Mouse (Mus musculus) liver, postnatal 0 days (tissue): ENCODE data around the gene Srebf2. TPM values are rescaled to one million over a fixed set of nuclear protein-coding genes. Genes with fewer than 3 reads are reported as not detected.

ENCODE experiments used
- ATAC-seq: fragments of 200-750 bp; cut with Nextera tagmentation; 2 replicates; pipeline ENCODE4 v1.8.0; 2017; ENCODE audit warnings: mild to moderate bottlenecking, moderate library complexity
- DNase-seq: peaks from one replicate; pipeline ENCODE4 v3.0.0-alpha.2; 2016
- H3K27ac ChIP-seq: fragments of 300-500 bp; sonication (generic); 2 replicates; pipeline ENCODE4 v1.5.1; 2014; ENCODE audit warnings: antibody characterized with exemption, moderate library complexity, mild to moderate bottlenecking, low read depth
- H3K27me3 ChIP-seq: fragments of 300-500 bp; sonication (generic); 2 replicates; pipeline ENCODE4 v1.6.1; 2014; ENCODE audit warnings: low read length, control low read depth, mixed read lengths; ENCODE audit not compliant: insufficient read depth
- H3K36me3 ChIP-seq: fragments of 300-500 bp; sonication (generic); replicated peaks from 2 replicates; pipeline ENCODE4 v1.6.1; 2014; ENCODE audit warnings: mild to moderate bottlenecking, control low read depth, low read length, moderate library complexity, mixed read lengths; ENCODE audit not compliant: insufficient read depth
- H3K4me1 ChIP-seq: fragments of 300-500 bp; sonication (generic); 2 replicates; pipeline ENCODE4 v1.6.1; 2014; ENCODE audit warnings: antibody characterized with exemption, mild to moderate bottlenecking, control low read depth; ENCODE audit not compliant: insufficient read depth
- H3K4me2 ChIP-seq: fragments of 300-500 bp; sonication (generic); 2 replicates; pipeline ENCODE4 v1.6.1; 2014; ENCODE audit warnings: low read depth, mild to moderate bottlenecking, low read length, moderate library complexity, mixed read lengths
- H3K4me3 ChIP-seq: fragments of 300-500 bp; sonication (generic); 2 replicates; pipeline ENCODE4 v1.5.1; 2014; ENCODE audit warnings: low read depth, low read length
- H3K9ac ChIP-seq: fragments of 300-500 bp; sonication (generic); replicated peaks from 2 replicates; pipeline ENCODE4 v1.6.1; 2014; ENCODE audit warnings: mild to moderate bottlenecking, moderate library complexity
- H3K9me3 ChIP-seq: fragments of 300-500 bp; sonication (generic); 2 replicates; pipeline ENCODE4 v1.6.1; 2016; ENCODE audit warnings: mild to moderate bottlenecking, control low read depth, low read length, mixed read lengths
- CTCF ChIP-seq: sonication (generic); IDR thresholded peaks from 2 replicates; pipeline ENCODE4 v1.5.1; 2016; ENCODE audit warnings: antibody characterized with exemption, low read depth
- EP300 ChIP-seq: IDR thresholded peaks from 2 replicates; pipeline ENCODE4 v1.6.1; 2016; ENCODE audit warnings: antibody characterized with exemption, low read depth, mild to moderate bottlenecking
- WGBS: fragments of 180-500 bp; shearing (Covaris S2); extraction: QIAGEN DNeasy Blood & Tissue Kit; methylation state at CpG from one replicate; pipeline ENCODE4 v1.1.7; 2014; ENCODE audit not compliant: insufficient replicate concordance; 5-methylcytosine and 5-hydroxymethylcytosine counted together
- polyA plus RNA-seq: library from polyadenylated mRNA; unstranded; fragments of >200 nt; fragmentation: Nextera tagmentation; extraction: Ambion mirVana; gene quantifications from 2 replicates; pipeline ENCODE4 v1.2.1, GENCODE M21; 2015

Srebf2 gene
- polyA plus RNA-seq, 1 experiment from 2014 or later = 33.6 TPM

DNA sequence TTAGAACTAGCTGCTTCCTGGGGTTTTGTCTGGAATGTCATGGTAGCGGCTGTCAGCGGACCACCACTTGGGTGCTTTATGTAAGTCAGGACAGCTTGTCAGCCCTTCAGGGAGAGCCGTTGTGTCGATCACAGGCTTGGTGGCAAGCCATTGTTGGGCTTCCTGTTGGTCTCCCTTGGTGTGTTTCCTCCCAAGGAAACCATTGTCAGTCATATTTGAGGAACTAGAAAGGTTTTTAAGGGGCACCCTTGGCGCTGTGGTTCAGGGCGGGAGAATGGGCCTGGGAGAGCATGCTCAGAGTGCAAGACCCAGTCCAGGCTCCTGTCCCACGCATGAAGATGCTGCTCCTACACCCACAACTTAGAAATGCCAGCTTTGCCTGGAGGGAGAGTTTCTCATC is 51.4 kb downstream of the Srebf2 start:
- H3K9ac ChIP-seq = no peak overlapping the region
- no peaks in the 10 kb centered on the region for H3K4me1 ChIP-seq
- H3K27me3 ChIP-seq = no peaks in the 10 kb centered on the region
- H3K4me3 ChIP-seq = no peak overlapping the region
- WGBS = 49% methylated on average over 7 of the region's 7 CpGs
- no peaks in the 10 kb centered on the region for H3K9me3 ChIP-seq
- H3K36me3 ChIP-seq = peaks cover 91% of the 10 kb centered on the region
- TF ChIP-seq CTCF (no peak), EP300 (no peak)
- H3K27ac ChIP-seq = no peak overlapping the region
- ATAC-seq = no peak
- DNase-seq = no peak
- H3K4me2 ChIP-seq = no peak overlapping the region

DNA sequence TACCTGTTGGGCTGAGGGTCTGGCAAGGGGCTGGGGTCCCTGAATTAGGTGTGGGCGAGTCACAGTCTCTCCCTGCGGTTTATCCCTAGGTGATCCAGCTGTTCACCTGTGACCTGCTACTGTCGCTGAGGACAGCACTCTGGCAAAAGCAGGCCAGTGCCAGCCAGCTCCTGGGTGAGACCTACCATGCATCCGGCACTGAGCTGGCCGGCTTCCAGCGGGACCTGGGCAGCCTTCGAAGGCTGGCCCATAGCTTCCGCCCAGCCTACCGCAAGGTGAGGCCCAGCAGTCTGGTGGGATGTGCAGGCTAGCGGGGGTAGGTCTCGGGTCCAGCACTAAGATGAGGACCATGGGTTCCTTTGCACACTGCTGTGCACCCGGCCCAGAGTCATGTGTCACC is 52.6 kb downstream of the Srebf2 start:
- H3K36me3 ChIP-seq = peaks cover 91% of the 10 kb centered on the region
- TF ChIP-seq CTCF = no peak
- no peak for TF ChIP-seq EP300
- ATAC-seq = no peak

DNA sequence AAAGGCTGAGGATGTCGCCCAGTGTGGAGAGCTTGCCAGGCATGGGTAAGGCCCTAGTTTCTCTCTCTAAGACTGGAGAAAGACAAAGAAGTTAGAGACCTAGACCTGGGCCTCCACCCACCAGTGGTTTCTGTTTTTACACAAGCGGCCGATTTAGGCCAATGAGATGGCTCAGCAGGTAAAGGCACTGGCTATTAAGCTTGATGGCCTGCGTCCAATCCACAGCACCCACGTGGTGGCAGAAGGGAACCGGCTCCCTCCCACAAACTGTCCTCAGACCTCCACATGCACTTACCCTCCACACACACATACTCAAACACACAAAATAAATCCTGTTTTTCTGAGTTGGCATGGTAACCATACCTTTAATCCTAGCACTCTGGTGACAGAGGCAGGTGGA is 55.1 kb downstream of the Srebf2 start:
- ATAC-seq (no peak), DNase-seq (no peak)
- H3K36me3 ChIP-seq = peaks cover 79% of the 10 kb centered on the region
- no peak overlapping the region for H3K27ac ChIP-seq
- TF ChIP-seq CTCF (no peak), EP300 (no peak)
- H3K9me3 ChIP-seq = no peaks in the 10 kb centered on the region
- 88% methylated on average over 6 of the region's 6 CpGs for WGBS
- H3K4me1 ChIP-seq = peaks cover 6% of the 10 kb centered on the region
- no peaks in the 10 kb centered on the region for H3K27me3 ChIP-seq
- H3K4me2 ChIP-seq = no peak overlapping the region
- no peak overlapping the region for H3K4me3 ChIP-seq
- H3K9ac ChIP-seq = no peak overlapping the region

More for the DNA sequence above, 52.6 kb downstream of the Srebf2 start:
- Histone ChIP-seq H3K4me1 (no peaks in the 10 kb centered on the region), H3K9ac (no peak overlapping the region), H3K4me3 (no peak overlapping the region), H3K9me3 (no peaks in the 10 kb centered on the region), H3K4me2 (no peak overlapping the region), H3K27ac (no peak overlapping the region), H3K27me3 (no peaks in the 10 kb centered on the region)
- WGBS = 90% methylated on average over 12 of the region's 12 CpGs
- no peak for DNase-seq

DNA sequence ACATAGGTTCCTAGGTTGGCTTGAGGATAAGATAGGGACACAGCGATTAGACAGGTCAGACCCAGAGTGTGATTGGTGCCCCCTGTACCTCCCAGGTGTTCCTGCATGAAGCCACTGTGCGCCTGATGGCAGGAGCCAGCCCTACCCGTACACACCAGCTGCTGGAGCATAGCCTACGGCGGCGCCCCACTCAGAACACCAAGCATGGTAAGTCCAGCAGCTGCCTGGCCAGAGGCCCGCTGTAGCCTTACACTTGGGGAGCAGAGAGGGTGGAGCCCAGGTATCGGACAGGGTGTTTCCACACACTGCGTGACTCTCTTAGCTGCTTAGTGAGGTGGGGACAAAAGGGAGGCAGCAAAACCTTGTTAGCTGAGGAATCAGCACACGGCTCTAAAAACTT is 56.1 kb downstream of the Srebf2 start:
- TF ChIP-seq EP300 = no peak
- no peak for TF ChIP-seq CTCF
- H3K27ac ChIP-seq = no peak overlapping the region
- H3K9ac ChIP-seq = no peak overlapping the region
- no peaks in the 10 kb centered on the region for H3K9me3 ChIP-seq
- ATAC-seq (no peak), DNase-seq (no peak)
- H3K27me3 ChIP-seq = no peaks in the 10 kb centered on the region
- WGBS = 93% methylated on average over 10 of the region's 10 CpGs
- H3K4me1 ChIP-seq = peaks cover 6% of the 10 kb centered on the region
- H3K4me3 ChIP-seq = no peak overlapping the region
- no peak overlapping the region for H3K4me2 ChIP-seq
- peaks cover 69% of the 10 kb centered on the region for H3K36me3 ChIP-seq

DNA sequence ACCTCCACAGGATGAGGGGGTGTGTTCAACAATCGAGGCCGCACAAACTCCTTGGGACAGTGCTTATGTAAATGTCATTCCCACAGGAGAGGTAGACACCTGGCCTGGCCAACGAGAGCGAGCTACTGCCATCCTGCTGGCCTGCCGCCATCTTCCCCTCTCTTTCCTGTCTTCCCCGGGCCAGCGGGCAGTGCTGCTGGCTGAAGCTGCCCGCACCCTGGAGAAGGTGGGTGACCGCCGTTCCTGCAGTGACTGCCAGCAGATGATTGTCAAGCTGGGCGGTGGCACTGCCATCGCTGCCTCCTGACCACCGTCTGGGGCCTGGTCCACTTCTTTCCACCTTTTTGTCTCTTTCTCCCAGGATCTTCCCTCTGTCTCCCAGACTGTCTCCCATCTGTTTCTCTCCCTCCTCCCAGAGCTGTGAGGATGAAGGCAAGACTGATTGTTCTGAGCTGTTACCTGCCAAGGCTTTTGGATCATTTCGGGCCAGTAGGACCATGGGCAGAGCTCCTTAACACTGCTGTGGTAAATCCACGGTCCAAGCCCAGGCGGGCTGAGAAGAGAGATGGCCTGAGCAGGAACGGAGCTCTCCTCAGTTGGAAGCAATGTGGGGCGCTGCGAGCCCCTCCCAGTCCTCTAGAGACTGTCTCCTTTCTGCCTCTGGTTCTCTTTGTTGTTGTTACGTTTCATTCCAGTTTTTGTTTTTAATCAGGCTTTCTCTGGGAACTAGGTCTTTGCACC is 56.8 kb downstream of the Srebf2 start:
- DNase-seq (no peak), ATAC-seq (no peak)
- no peak overlapping the region for H3K4me2 ChIP-seq
- H3K9ac ChIP-seq = no peak overlapping the region
- peaks cover 62% of the 10 kb centered on the region for H3K36me3 ChIP-seq
- TF ChIP-seq CTCF = no peak
- TF ChIP-seq EP300 = no peak
- WGBS = 90% methylated on average over 20 of the region's 20 CpGs
- H3K27me3 ChIP-seq = no peaks in the 10 kb centered on the region
- no peaks in the 10 kb centered on the region for H3K9me3 ChIP-seq
- H3K27ac ChIP-seq = no peak overlapping the region
- peaks cover 6% of the 10 kb centered on the region for H3K4me1 ChIP-seq
- H3K4me3 ChIP-seq = no peak overlapping the region

DNA sequence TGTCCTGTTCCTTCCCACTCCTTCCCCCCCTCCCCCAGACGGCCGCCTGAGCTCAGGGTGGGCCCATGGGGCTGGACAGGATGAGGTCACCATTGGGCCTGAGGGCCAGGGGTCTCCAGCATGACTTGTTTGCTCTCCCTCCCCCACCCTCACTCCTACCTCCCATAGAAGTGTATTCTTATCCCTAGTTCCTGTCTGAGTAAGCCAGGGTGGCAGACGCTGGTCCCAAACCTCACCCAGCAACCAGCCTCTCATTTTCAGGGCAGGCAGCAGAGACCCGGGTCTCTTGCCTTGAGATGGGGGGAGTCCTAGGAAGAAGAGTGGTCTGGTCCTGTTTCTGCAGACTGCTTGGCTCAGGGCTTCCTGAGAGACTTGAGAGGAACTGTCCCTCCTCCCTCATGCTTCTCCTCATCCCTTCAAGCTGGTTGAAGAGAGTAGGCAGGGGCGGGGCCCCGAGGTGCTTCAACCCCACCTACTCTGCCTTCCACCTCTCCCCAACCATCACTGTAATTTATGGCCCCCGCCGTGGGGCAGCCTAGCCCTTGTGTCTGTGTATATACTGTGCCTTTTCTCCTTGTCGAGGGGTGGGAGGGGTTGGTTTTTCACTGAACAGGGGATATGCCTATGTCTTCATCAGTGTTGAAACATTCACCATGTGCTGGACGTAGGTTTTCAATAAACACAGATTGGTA is 57.8 kb downstream of the Srebf2 start:
- H3K27ac ChIP-seq = no peak overlapping the region
- no peaks in the 10 kb centered on the region for H3K9me3 ChIP-seq
- no peak for DNase-seq
- 72% methylated on average over 10 of the region's 10 CpGs for WGBS
- no peak overlapping the region for H3K4me2 ChIP-seq
- no peak overlapping the region for H3K9ac ChIP-seq
- no peak for ATAC-seq
- TF ChIP-seq EP300 (no peak), CTCF (no peak)
- H3K27me3 ChIP-seq = peaks cover 6% of the 10 kb centered on the region; the same call in 1 of the 2 replicates
- H3K4me1 ChIP-seq = peaks cover 6% of the 10 kb centered on the region
- no peak overlapping the region for H3K4me3 ChIP-seq
- peaks cover 53% of the 10 kb centered on the region for H3K36me3 ChIP-seq
